Mouse (Mus musculus) common myeloid progenitor, adult 5-6 weeks (primary cell): ENCODE results near the gene Myo1f. TPM values are rescaled to one million over a fixed set of nuclear protein-coding genes. Genes with fewer than 3 reads are reported as not detected.

ENCODE experiments used
- ATAC-seq: replicated peaks from 2 replicates; pipeline ENCODE4 v1.8.0; 2016; ENCODE audit warnings: low read depth, mild to moderate bottlenecking, moderate TSS enrichment, inconsistent platforms; ENCODE audit not compliant: poor library complexity, severe bottlenecking
- total RNA-seq: library from RNA; stranded (forward); fragments of 200-1000, 187-1606 nt; gene quantifications from 2 replicates; pipeline ENCODE4 v1.2.3, GENCODE M21; 2017

Myo1f gene
- total RNA-seq, result 37.1 and 75.5 TPM in 2 replicates

DNA sequence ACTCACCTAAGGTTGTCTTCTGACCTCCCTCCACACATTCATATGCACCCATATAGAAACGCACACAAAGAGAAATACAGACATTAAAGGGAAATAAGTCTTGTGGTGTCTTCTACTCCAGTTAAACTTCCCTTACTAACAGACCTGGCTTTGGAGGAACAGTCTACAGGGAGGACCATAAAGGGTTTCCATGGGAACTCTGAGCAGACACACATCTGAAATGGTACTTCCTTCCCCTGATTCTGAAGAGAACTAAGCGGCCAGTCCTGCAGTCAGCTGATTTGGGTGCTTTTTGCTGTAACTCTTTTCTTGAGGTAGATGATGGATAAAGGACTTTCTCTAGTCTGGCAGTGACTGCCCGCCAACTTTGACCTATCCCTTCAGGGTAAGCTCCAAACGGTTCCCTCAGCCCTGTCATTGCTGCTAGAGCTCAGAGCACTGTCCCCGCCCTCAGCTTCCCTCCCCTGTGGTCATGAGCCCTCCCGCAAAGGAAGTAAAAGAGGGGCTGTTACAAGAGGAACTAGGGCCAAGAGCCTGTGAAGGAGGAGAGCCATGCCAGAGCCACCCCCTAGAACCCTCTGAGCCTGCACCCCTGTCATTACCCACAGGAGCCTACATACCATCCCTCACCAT is at the start of gene Myo1f:
TSS of gene Myo1f (plus strand) at position 485 of the 633 bp plus-strand sequence.
- ATAC-seq, result peak; percentile 94

DNA sequence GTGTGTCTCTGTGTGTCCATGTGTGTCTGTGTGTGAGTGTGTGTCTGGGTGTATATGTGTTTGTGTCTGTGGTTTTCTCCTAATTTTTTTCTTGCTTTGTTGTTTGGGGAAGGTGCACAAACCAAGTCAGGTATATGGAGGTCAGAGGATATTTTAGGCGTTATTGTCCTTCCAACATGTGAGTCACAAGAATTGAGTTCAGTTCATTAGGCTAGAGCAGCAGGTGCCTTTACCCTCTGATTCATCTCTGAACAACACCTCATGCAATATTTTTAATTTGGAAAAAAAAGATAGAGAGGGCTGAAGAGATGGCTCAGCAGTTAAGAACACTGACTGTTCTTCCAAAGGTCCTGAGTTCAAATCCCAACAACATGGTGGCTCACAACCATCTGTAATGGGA is 47.1 kb upstream of the Myo1f start:
- ATAC-seq, result no peak

DNA sequence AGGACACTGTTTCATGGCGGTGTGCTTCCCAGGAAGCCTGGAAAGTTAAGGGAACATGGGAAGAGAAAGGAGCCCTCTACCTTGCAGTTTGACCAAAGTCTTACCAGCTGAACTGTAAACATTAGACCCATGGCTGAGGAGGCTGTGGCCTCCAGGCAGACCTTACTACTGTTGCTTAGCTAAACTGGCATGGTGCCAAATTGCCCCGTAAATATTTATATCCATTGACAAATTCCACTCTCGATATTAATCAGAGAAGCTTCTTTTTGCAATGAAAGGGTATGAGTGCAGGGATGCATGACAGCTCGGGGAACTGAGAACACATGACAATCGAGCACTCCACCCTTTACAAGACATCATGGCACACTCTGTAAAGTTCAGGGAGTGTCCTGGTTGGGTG is 45.3 kb upstream of the Myo1f start:
- no peak for ATAC-seq

DNA sequence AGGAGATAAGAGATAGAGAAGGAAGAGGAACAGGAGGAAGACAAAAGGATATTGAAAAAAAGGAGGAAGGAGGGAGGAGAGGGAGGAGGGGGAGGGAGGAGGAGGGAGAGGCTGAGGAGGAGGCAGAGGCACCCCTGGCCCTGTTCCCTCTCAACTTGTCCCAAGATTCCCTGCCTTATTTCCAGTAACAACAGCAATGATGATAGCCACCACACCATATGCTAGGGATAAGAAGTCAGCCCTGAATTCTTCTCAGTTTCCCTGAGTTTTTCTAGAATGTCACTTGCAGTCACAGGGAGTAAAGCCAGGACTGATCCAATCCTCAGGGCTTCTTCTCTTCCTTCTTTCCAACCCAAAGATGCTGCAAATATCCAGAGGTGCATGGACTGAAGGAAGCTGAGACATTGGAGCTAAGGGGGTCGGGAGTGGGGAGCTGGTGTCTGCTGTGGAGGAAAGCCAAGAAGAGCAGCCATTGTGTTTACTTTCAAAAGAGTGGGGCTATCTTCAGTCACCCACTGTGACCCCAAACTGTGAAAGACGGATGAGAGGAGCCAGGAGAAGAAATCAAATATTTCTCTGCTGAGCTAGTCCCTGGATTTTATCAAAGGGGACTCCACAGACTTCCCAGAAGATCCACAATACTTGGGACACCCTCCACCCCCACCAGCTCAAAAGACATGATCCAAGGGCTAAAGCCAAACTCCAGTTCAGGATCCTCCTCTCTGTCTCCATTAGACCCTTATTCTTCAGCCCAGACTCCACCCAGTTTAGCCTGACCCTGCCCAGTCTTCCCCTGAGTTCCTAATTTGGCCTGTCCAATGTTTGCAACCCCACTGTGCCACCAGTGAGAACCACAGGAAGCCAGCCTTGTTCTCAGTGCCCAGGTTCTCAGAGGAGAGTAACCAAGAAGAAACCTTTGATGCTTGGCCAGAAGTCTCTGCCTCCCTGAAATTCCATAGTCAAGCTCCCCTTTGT is 42.8 kb upstream of the Myo1f start:
- ATAC-seq, result no peak

DNA sequence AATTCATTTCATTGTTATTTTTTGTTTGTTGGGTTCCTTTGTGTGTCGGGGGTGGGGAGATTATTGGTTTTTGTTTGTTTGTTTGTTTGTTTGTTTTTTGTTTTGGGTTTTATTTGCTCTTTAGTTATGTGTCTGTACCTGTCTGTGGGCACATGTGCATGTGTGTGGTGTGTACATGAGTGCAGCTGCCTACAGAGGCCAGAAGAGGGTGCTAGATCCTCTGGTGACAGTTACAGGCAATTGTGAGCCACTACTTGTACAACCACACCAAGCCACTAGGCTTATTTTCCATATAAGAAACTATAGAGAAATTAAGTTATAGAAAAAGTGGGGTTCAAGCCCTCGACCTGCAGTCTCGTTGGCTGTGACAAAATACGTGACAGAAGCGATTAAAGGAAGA is 41.6 kb upstream of the Myo1f start:
- ATAC-seq, result 0 out of 2 replicates have a peak, but pooled peaks have one; percentile 47

DNA sequence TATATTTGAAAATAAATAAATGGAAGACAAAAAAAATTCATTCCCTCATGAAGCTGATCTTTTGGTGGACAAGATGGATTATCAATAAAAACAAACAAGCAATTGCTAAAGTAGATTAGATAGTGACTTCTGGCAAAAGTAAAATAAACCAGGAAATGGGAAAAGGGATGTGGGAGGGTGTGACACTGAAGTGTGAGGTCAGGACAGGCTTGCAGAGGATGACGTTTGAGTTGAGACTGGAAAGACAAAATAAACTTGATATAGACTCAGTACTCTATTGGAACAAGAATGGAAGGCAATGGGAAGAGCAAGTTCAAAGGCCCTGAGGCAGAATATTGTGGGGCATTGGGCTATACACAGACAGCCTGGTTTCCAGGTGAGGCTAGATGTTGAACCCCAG is 35.1 kb upstream of the Myo1f start:
- ATAC-seq, result no peak

DNA sequence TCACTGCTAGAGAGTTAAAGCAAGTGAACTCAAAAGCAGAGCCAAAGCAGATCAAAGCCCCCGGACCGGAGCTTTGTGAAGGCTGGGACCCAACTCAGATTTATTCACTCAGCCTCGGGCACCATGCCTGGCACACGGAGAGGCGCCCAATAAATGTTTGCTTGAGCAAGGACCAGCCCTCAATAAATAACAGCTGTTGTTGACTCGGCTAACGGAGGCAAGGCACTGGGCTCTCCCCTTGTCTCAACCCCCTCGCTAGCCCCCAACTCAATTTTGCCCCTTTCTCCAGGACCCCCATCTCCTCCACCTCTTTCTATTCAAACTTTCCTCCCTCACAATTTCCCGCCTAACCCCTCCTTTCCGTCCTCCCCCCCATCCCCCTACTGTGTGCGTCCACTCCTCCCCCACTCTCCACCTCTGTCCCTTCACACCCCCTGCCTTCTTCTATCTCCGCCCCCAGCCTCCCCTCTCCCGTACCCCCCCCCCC is 32.0 kb upstream of the Myo1f start:
- no peak for ATAC-seq

DNA sequence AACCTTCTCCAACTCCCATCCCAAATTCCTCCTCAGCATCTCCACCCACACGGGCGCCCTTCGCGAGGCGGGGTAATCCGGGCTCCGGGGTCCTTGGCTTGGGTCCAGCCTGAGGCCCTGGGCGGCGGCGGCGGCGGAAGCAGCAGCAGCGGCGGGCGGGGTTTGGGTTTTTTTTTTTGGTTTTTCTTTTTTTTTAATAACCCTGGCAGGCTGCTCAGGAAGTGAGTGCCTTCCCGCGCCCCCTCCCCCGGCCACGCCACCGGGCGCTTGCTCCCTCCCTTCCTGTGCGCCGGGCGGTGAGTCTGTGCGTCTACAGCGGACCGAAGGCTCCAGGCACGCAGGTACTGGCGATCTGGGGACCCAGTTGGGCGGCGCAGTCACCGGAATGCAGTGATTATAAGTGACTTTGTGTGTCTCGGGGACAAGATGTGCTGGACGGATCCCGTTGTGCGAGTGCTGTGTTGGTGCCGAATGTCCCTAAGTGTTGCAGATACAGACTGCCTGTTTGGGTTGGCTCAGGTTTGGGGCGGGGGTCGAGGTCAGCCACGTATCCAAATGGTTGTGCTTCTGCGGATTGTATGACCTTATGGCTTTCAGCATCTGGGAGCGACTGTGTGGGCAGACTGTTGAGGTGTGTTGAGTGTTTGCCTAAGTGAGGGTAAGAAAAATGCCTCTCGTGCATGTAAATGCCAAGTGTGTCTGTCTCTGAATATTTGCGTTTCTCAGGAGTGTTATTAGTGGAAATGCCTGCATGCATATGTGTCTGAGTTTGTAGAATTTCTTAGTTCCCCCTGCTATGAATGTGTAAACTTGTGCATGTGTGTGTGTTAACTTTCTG is 31.4 kb upstream of the Myo1f start, which contains the start of gene Adamts10:
TSS of gene Adamts10 (plus strand) at position 287 of the 838 bp plus-strand sequence.
- peak; percentile 90 for ATAC-seq

DNA sequence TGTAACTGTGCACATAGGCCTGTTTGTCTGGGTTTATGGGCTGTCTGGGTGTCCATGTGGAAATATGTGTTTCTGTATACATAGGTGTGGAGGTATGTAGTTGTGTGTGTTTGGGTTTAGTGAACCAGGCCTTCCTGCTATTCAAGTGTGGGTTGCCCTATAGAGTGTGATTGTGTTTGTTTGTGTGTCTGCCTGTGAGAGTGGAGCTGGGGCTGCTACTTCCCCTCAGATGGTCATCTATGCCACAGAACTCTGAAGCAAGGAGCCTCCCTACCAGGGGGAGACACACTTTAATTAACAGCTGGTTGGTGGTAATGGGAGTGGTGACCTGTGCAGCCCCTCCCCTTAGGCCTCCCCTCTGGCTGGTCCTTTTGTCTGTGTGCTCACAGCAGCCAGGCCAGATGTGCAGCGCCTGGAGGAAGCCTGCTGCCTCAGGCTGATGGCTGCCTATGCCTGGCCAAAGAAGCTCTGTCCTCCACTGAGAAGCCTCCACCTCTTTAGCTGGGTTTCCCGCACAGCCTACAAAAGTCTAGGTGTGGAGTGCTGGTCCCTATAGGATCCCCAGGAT is 30.6 kb upstream of the Myo1f start:
- ATAC-seq, result peak; percentile 59

DNA sequence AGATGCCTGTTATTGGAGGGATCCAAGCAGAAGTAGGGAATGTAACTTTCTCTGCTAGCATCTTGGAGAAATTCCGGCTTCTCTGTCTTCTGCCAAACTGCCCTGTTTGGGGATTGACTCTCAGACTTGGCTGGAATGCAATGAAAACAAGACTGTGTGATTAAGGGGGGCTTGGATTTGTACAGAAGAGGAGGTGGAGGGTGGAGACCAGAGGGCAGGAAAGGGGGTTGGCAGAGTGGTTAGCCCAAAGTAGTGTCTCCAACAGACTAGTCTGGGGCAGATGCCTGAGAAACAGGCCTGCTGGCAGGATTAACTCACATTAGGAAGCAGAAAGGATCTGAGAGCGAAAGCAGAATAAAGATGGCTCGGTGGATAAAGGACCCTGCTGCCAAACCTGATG is 29.0 kb upstream of the Myo1f start:
- no peak for ATAC-seq

DNA sequence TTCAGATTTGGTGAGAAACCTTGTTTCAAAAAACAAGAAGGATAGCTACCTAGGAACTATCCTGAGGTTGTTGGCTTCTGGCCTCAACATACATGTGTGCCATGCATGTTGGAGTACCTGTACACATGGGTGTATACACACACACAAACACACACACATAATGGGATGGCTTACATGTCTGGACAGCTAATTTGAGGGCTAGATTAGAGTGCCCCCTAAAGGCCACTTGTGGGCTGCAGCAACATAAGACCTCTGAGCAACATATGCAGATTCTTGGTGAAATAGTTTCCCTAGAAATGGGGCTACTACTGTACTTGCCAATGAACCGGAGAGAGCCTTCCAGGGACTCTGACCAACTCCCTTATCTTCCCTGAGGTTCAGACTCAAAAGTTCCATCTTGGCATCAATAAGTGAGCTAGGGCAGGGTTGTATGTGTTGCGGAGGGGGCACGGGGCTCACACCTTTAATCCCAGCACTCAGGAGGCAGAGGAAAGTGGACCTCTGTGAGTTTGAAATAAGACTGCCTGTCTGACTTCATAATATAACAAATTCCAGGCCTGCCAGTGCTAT is 16.3 kb upstream of the Myo1f start:
- peak; percentile 68 for ATAC-seq

DNA sequence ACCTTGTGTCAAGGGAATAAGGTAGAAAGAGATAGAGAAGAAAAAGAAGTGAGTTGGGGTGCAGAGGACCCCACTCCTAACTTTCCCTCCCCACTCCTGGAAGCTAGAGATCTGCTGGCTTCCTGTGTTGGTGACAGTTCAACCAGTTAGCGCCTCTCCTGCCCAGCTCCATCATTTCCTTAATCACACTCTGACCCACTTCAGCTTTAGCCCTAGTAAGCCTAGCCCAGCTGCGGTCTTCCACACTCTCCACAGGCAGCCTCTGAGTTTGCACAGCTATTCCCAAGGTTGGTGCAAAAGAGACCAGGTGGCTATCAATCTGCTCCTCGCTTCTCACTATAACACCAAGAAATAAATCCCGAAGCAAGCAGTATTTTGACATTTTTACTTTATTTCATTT is 15.6 kb upstream of the Myo1f start:
- no peak for ATAC-seq

DNA sequence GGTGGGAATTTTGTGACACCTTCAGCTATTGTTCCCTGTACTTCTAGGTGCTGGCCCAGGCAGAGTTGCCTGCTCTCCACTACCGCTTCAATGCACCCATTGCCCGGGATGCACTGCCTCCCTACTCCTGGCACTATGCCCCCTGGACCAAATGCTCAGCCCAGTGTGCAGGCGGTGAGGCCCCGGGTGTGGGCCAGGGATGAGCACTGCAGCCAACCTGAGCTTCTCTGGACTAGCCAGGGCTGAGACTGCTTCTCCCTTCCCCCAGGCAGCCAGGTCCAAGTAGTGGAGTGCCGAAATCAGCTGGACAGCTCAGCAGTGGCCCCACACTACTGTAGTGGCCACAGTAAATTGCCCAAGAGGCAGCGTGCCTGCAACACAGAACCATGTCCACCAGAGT is 6.3 kb upstream of the Myo1f start:
- ATAC-seq, result no peak

DNA sequence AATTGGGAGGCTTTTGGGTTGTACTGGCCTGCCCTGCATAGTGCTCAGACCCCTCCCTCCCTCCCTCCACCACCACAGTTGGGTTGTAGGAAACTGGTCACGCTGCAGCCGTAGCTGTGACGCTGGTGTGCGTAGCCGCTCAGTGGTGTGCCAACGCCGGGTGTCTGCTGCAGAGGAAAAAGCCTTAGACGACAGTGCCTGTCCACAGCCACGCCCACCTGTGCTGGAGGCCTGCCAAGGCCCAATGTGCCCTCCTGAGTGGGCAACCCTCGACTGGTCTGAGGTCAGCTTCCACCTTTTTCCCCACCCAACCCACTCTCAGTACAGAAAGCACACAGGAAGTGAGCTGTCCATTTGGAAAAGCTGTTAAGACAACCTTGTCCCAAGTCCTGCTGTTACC is 5.1 kb upstream of the Myo1f start:
- no peak for ATAC-seq

DNA sequence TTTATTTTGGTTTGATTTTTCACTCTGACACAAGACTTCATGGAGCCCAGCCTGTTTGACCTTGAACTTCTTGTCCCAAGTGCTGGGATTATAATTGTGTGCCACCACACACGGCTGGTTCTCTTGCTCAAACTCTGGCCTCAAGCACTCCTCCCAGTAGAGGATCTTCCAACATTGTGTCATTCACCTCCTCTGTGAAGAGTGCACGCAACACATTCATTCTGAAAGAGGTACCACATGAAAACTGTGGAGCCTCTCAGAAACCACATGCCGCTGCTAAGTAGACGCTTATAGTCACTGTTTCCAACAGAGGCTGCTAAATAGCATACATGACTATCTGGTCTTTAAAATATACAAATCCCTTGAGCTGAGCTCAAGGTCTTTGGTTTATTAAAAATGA is 3.4 kb upstream of the Myo1f start:
- no peak for ATAC-seq

DNA sequence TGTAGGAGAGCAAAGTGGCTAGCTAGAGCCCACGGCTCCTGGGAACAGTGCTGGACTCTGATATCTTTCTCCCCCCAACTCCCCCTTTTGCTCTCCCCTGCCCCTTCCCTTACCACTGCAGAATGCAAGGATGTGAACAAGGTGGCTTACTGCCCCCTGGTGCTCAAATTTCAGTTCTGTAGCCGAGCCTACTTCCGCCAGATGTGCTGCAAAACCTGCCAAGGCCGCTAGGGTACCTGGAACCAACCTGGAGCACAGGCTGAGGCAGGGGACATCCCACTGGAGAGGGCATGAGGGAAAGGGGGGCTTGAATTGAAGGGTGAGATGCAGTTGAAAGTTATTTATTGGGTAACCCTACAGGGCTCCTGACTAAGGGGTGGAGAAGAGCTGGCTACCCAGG is 2.5 kb upstream of the Myo1f start:
- no peak for ATAC-seq

DNA sequence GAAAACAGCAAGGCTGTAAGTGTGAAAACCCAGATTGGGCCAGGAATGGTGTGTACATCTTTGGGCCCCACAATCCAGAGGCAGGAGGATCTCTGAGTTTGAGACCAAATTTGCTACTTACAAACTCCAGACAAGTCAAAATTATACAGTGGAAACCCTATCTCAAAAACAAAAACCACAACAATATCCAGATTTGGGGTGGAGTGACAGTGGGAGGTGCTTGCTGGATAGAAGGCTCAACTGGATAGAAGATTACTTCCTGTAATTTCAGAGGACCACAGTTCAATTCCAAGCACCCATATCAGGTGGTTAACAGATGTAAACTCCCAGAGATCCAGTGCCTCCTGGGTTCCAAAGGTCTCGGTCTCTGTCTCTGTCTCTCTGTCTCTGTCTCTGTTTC is 971 bp upstream of the Myo1f start:
- no peak for ATAC-seq

DNA sequence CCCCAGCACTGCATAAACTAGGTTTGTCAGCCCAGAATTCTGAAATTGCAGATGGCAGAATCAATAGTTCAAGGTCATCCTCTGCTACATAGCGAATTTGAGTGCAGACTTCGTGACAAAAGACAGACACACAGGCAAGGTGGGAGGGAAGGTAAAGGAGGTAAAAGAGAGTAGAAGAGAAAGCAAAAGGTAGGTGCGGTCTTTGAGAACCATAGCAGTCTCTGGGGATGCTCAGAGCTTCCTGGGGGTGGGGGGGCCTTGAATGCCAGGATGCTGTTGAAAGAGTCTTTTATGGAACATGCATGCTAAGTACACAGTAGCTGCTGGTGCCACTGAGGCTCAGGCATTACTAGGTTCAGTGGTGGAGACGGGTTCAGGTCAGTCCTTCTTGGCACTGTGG is 2.4 kb downstream of the Myo1f start:
- ATAC-seq, result no peak

DNA sequence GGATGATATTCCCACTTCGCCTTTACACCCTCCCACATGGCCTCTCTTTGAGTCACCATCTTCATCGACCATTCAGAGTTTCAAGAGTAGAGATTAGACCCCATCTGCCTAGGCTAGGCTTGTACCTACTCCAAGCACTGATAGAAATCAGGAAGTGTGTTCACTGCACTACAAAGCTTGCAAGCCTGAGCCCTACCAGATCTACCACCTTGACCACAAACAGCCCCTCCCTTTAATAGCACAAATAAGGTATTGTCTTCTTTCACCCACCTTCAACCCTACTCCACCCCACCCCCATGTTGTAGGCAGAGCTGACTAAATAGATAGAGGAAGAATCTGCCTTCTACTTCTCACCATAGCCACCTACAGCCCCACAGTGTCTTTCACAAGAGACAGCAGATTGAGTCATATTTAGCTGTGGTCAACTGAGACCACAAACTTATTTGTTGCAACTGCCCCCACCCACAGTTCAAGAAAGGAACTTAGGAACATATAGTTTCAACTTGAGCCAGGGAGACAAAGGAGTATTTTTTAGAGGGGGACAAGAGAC is 8.1 kb downstream of the Myo1f start:
- peak; percentile 79 for ATAC-seq
